Mouse (Mus musculus) MN1 (cell line): ENCODE data around the gene 4932438A13Rik.

Experiments
- DNase-seq: peaks from one replicate; pipeline ENCODE4 v3.0.0-alpha.2; 2016; ENCODE audit warnings: low spot score

4932438A13Rik gene

DNA sequence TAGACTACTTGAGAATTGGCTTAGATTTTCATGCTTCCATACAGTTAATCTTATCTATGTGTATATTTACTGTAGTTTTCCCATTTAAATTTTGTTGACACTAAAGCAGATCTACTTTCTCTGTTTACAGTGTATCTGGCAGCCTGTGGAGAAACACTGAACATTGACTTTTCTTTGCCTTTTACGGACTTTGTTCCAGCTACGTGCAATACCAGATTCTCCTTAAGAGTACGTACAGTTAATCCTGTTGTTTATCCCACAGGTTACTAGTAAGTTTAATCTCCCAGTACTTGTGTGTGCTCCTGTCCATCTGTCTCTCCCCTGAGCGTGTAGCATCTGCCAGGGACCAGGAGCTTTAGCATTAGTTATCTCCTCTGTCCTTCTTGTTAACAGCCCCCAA is 55.4 kb downstream of the 4932438A13Rik start:
- DNase-seq: no peak

DNA sequence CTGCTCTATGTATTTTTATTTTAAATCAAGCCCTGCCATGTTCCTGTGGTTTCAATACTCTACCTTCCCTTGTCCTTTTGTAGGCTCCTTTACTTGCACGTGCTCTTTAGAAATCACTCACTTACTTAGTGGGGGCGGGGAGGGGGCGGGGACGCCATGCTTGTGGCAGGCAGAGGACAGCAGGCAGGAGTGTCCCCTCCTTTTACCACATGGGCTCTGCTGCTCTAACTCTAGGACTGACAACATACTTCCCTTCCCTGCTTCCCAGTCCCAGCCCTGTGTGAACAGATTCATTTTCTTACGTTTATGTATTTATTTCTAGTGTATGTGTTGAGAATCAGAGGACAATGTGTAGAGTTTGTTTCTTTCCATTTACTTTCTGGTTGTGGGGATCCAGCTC is 78.7 kb downstream of the 4932438A13Rik start:
- DNase-seq: peak; percentile 16

DNA sequence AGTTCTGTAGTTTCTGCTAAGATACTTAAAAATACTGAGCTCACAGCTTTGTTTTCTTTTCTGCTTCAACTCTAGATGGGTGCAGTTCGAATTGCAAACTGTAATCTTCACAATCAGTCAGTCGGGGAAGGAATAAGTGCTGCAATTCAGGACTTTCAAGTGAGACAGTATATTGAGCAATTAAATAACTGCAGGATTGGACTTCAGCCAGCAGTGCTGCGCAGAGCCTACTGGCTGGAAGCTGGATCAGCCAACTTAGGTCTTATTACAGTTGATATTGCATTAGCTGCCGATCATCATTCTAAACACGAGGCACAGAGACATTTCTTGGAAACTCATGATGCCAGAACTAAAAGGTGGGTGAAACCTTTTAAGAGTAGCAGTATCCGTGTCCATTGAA is 79.2 kb downstream of the 4932438A13Rik start:
- peak; percentile 76 for DNase-seq

DNA sequence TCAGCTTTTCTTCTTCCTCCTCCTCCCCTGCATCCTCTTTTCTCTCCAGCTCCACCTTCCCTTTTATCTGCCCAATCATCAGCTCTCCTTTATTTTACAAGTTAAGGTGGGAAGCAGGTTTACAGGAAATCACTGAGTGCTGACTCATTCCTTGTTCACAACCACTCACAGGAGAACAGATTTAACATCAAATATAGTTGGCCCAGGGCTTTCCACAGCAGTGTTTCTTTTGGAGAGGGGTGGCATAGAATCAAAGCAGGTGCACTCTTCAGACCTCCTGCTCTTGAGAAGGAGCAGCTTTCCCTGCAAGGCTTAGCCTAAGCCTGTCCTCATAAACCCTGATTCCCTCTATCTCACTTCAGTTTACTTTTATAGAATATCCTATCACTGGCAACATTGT is 80.8 kb downstream of the 4932438A13Rik start:
- DNase-seq: no peak

DNA sequence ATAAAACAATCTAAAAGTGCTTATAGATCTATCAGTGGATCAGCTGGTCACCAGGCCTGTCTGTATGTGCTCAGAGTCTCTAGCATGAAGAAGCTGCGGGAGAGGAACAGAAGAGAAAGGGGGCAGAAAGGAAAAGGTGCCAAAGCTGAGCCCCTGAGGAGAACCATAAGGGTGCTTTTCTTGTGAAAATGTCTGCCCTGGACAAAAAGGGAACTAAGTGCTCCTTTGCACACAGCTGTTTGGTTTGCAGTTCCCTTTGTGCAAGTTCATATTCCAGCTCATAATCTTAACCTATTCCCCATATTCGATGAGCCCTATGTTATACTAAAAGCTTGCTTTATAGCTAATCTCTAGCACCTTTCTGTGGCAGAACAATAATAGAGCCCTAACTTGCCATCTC is 175.1 kb downstream of the 4932438A13Rik start:
- no peak for DNase-seq

DNA sequence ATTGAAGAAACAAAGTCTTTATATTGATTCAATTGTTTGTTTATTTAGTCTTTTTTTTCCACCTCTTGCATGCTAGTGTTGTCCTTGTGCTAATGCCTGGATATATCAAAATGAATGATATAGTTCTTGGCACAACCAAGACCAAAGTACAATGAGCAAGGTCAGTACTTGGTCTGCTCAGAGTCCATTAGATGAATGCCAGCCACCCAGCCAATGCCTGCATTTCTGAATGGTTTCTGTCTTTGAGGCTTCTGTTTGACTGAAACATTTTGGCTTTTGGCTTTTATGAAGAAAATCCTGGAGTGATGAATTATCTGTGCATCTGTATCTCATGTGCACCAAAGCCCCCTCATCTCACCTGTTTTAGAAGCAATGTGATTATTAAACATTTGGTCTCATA is 176.9 kb downstream of the 4932438A13Rik start:
- no peak for DNase-seq

DNA sequence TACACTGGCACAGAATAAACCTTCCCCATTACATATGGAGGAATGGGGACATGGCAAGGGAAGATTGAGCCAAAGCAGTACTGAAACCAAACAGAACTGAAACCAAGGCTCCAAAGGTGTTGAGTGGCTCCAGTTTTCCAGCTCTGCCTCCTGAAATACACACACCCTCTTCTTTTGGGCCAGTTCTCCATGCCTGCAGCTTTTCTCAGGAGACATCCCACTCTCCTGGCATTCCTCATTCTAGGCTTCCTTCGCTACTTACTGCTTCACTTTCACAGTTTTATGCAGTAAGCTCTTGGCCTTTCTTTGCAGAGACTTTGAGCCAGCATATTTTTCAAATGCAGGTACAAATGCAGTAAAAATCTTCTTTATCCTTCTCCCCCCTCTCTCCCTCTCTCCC is 188.6 kb downstream of the 4932438A13Rik start:
- no peak for DNase-seq

DNA sequence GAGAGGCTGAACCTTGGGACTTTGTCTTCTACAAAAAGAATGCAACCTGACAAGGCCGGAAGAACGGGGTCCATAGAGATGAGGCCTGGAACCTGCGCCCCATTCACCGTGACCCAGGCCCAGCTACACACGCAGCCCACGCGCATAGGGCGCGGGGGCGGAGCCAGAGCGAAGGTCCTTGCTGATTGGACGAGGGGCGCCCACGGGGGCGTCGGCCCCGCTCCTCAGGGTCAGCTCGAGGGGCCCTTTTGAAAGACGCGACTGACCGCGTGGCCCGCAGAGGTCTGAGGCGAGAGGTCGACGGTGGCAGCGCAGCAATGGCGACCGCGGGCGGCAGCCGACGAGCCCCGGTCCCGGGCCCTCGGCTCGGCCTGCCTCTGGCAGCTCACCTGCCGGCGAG is 200.5 kb downstream of the 4932438A13Rik start, which contains the start of gene Adad1:
TSS of gene Adad1 (plus strand) at position 122 of the 400 bp plus-strand sequence.
- no peak for DNase-seq

DNA sequence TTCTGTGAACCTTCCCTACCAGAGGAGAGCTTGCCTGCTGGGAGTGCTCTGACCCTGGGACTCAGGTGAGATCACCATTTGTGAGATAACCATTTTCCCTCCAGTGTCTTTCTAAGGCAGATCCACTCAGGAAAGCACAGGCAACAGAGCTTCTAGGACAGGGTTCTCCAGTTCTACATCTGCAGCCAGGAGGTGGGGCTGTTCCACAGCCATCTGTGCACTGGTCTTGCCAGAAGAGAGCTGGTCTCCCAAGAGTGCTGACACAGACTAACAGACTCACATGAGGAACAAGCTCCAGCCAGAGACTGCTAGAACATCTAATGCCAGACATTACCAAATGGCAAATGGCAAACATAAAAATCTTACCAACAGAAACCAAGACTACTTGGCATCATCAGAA is 210.3 kb downstream of the 4932438A13Rik start:
- no peak for DNase-seq

DNA sequence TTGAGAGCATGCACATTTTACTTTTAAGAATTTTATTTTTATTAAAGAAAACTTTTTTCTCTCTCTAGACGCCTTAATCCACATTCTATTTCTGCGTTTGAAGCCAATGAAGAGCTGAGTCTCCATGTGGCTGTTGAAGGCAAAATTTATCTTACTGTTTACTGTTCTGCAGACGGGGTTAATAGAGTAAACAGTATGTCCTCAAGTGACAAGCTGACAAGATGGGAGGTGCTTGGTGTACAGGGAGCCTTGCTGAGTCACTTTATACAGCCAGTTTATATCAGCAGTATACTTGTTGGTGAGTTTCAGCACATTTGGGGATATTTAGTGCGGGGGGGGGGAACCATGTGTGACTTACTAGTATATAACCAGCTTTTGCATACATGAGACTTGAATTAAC is 222.0 kb downstream of the 4932438A13Rik start:
- no peak for DNase-seq

DNA sequence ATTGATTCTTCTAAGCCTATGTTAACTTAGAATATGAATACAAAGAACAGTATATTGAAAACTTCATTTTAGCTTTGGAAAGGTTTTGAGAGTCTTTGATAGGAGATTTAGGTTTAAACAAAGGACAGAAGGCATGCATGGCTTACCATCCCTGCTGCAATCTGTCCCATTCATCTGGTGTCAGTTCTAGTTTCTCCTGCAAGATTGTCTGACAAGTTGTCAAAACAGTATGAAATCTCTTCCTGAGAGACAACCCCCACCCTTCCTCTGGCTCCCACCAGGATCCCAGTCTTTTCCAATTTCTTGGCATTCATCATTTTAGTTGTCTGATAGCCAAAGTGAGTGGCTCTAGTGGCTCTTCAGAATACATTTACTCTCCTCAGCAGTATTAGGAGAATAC is 227.8 kb downstream of the 4932438A13Rik start:
- DNase-seq: no peak
